Mouse (Mus musculus): Measurements from ENCODE around the gene Ccdc182.

DNA sequence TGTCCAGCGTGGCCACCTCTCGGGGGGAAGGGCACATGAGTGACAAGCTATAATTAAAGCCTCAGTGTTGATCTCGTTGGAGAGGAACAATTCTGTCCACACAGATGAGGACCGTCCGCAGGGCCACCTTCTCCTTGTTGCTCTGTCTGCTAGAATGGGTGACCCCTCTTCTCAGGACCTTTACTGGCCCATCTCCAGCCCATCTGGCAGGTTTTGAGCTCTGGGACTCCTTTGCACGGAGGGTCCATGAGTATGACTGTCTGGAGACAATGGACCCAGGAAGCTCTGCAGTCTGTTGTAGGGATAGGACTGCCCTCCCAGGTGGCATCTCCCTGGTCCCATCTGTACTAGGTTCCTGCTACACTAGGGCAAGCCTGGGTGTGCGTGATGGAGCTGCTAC is 17.7 kb downstream of the Ccdc182 start:
- TF ChIP-seq POLR2A (IDR thresholded peaks at IDR 0.05; ENCODE audit: extremely low read depth, insufficient read depth, low read length) (no peak), CTCF (IDR thresholded peaks at IDR 0.05; ENCODE audit: extremely low read depth, insufficient read depth, low read length) (no peak)

All from cortical plate, adult 2 months (tissue).